ENCODE assay signal across 17 mouse cellular contexts in the genomic region with DNA sequence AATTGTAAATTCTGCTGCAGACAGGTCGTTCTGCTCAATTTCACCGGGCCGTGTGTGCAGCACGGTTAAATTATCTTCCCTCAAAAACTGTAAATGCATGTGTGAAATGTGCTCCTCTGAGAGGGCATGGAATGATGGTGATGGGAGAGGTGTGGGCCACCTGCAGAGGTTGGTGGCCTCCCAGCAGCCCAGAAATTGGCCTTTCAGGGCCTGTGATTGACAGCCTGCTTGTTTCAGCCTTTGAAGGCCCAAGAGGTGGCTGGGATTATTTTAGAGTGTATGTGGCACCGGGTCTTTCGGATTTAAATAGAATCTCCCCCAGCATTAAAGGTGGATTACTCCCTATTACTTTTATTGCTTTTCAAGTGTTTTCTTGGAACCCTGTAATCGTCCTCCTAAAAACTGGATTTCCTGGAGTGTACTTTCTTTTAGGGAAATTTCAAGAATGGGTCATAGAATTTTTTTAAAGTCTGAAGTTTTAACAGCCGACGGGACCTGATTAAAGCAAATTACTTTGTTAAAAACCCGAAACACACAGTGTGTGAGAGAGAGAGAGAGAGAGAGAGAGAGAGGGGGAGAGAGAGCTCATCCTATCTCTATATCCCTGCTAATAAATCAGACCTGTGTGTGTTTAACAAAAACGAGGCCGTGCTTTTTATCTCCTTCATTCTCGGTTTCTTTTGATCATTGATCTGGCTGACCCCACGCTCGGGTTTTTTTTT.
DNase-seq lines count a peak whose midpoint lies in the region; ATAC-seq lines count a peak whose summit lies in the region.
"Had no signal": no experiment of that assay in that cellular context is flagged by ENCODE, and none has a peak within 500 bp of the region (broad histone marks: within the 10 kb centered on the region; RNA-seq: fewer than 3 reads in every experiment).

No protein-coding gene starts in this region.

- peaks cover 7% of the 10 kb centered on the region; the same call in 1 of the 2 replicates for H3K4me1 ChIP-seq in kidney, embryonic 14.5 days (ENCODE audit: control insufficient read depth, insufficient read depth, low read length)
- no peaks in the 10 kb centered on the region for H3K4me1 ChIP-seq in embryonic facial prominence, embryonic 11.5 days (ENCODE audit: control insufficient read depth, insufficient read depth, low read length)
- peaks cover 12% of the 10 kb centered on the region for H3K4me1 ChIP-seq in hindbrain, embryonic 15.5 days (replicated peaks)
- peaks cover 10% of the 10 kb centered on the region for H3K4me1 ChIP-seq in midbrain, embryonic 15.5 days
- H3K4me1 ChIP-seq: heart, embryonic 15.5 days; intestine, embryonic 15.5 days had no signal

- no peaks in the 10 kb centered on the region for H3K27me3 ChIP-seq in kidney, embryonic 14.5 days (ENCODE audit: control insufficient read depth, insufficient read depth, low read length)
- no peaks in the 10 kb centered on the region for H3K27me3 ChIP-seq in embryonic facial prominence, embryonic 11.5 days (ENCODE audit: control insufficient read depth, insufficient read depth, low read length)
- no peaks in the 10 kb centered on the region for H3K27me3 ChIP-seq in hindbrain, embryonic 15.5 days
- no peaks in the 10 kb centered on the region for H3K27me3 ChIP-seq in midbrain, embryonic 15.5 days (replicated peaks)
- H3K27me3 ChIP-seq: embryonic facial prominence, embryonic 12.5 days; heart, embryonic 15.5 days; intestine, embryonic 15.5 days had no signal

- H3K9ac ChIP-seq in kidney, embryonic 14.5 days (ENCODE audit: low read depth, low read length) = no peak overlapping the region
- H3K9ac ChIP-seq in embryonic facial prominence, embryonic 11.5 days (replicated peaks; ENCODE audit: low read length) = no peak overlapping the region
- H3K9ac ChIP-seq in hindbrain, embryonic 15.5 days = no peak overlapping the region
- H3K9ac ChIP-seq in midbrain, embryonic 15.5 days = no peak overlapping the region
- H3K9ac ChIP-seq: embryonic facial prominence, embryonic 12.5 days; heart, embryonic 15.5 days; intestine, embryonic 15.5 days had no signal

- H3K4me2 ChIP-seq in kidney, embryonic 14.5 days (replicated peaks; ENCODE audit: low read depth, low read length) = peak overlapping the region; percentile 30
- H3K4me2 ChIP-seq in embryonic facial prominence, embryonic 11.5 days (ENCODE audit: low read depth, low read length) = no peak overlapping the region
- peak overlapping the region; percentile 22; the same call in 1 of the 2 replicates for H3K4me2 ChIP-seq in hindbrain, embryonic 15.5 days
- H3K4me2 ChIP-seq in midbrain, embryonic 15.5 days = peak overlapping the region; percentile 27; the same call in 1 of the 2 replicates
- H3K4me2 ChIP-seq: heart, embryonic 15.5 days; intestine, embryonic 15.5 days had no signal

- no peak overlapping the region for H3K4me3 ChIP-seq in kidney, embryonic 14.5 days (ENCODE audit: low read length)
- H3K4me3 ChIP-seq in embryonic facial prominence, embryonic 11.5 days (ENCODE audit: low read depth, low read length) = no peak overlapping the region
- H3K4me3 ChIP-seq in hindbrain, embryonic 15.5 days = no peak overlapping the region
- no peak overlapping the region for H3K4me3 ChIP-seq in midbrain, embryonic 15.5 days
- H3K4me3 ChIP-seq: embryonic facial prominence, embryonic 12.5 days; heart, embryonic 15.5 days; intestine, embryonic 15.5 days; layer of hippocampus, adult 2 months had no signal

- no peak for DNase-seq in kidney, postnatal 14 days
- peak; percentile 25 for DNase-seq in embryonic facial prominence, embryonic 11.5 days (ENCODE audit: low spot score)
- DNase-seq in left cerebral cortex, adult 18-20 months (ENCODE audit: low spot score in 2 of 2) = no peak
- no peak for DNase-seq in urinary bladder, postnatal 25 days (ENCODE audit: low spot score)
- DNase-seq: cerebellum, adult 18-20 months; gastrocnemius, postnatal 36 days; lung, postnatal 4 days; right cerebral cortex, postnatal 14 days; thymus, postnatal 14 days had no signal

- 17% methylated on average over 15 of the region's 15 CpGs for WGBS in kidney, embryonic 14.5 days
- 29% methylated on average over 15 of the region's 15 CpGs for WGBS in embryonic facial prominence, embryonic 11.5 days
- 22% methylated on average over 15 of the region's 15 CpGs for WGBS in hindbrain, embryonic 15.5 days
- WGBS in midbrain, embryonic 15.5 days = 19% methylated on average over 15 of the region's 15 CpGs

- H3K9me3 ChIP-seq in kidney, embryonic 14.5 days (ENCODE audit: control insufficient read depth, low read length) = no peaks in the 10 kb centered on the region
- no peaks in the 10 kb centered on the region for H3K9me3 ChIP-seq in embryonic facial prominence, embryonic 11.5 days (replicated peaks; ENCODE audit: control insufficient read depth, low read length)
- no peaks in the 10 kb centered on the region for H3K9me3 ChIP-seq in hindbrain, embryonic 15.5 days
- no peaks in the 10 kb centered on the region for H3K9me3 ChIP-seq in midbrain, embryonic 15.5 days
- H3K9me3 ChIP-seq: embryonic facial prominence, embryonic 12.5 days; heart, embryonic 15.5 days; intestine, embryonic 15.5 days had no signal

- no peaks in the 10 kb centered on the region for H3K36me3 ChIP-seq in kidney, embryonic 14.5 days (ENCODE audit: control insufficient read depth, insufficient read depth, low read length)
- H3K36me3 ChIP-seq in embryonic facial prominence, embryonic 11.5 days (replicated peaks; ENCODE audit: control insufficient read depth, insufficient read depth, low read depth, low read length) = no peaks in the 10 kb centered on the region
- H3K36me3 ChIP-seq in hindbrain, embryonic 15.5 days = no peaks in the 10 kb centered on the region
- H3K36me3 ChIP-seq in midbrain, embryonic 15.5 days (replicated peaks) = no peaks in the 10 kb centered on the region
- H3K36me3 ChIP-seq: embryonic facial prominence, embryonic 12.5 days; heart, embryonic 15.5 days; intestine, embryonic 15.5 days had no signal

- ATAC-seq in kidney, embryonic 14.5 days (ENCODE audit: low FRiP score, low TSS enrichment) = peak; percentile 68
- 0 out of 2 replicates have a peak, but pooled peaks have one; percentile 8 for ATAC-seq in embryonic facial prominence, embryonic 11.5 days (replicated peaks; ENCODE audit: insufficient number of reproducible peaks, low FRiP score, low TSS enrichment, low read depth)
- ATAC-seq in hindbrain, embryonic 15.5 days (ENCODE audit: low FRiP score, low read depth) = no peak
- peak; percentile 73 for ATAC-seq in midbrain, embryonic 15.5 days (replicated peaks)
- no peak for ATAC-seq in inflammation-experienced regulatory T-cells, adult 6 months
- ATAC-seq: intestine, embryonic 15.5 days had no signal

- H3K27ac ChIP-seq in kidney, embryonic 14.5 days (ENCODE audit: low read depth, low read length) = 0 out of 2 replicates have a peak overlapping the region, but pooled peaks have one; percentile 24
- H3K27ac ChIP-seq in embryonic facial prominence, embryonic 11.5 days (replicated peaks; ENCODE audit: low read depth, low read length) = no peak overlapping the region
- no peak overlapping the region for H3K27ac ChIP-seq in hindbrain, embryonic 15.5 days (replicated peaks)
- H3K27ac ChIP-seq in midbrain, embryonic 15.5 days = no peak overlapping the region
- H3K27ac ChIP-seq: embryonic facial prominence, embryonic 12.5 days; heart, embryonic 15.5 days; intestine, embryonic 15.5 days; layer of hippocampus, adult 2 months had no signal

Comparison
In these comparisons a context has a peak if more than half of its experiments do, and no peak if none do; other contexts are left out.
1. ATAC-seq: peak in kidney, embryonic 14.5 days (single experiment), embryonic facial prominence, embryonic 11.5 days (single experiment) and midbrain, embryonic 15.5 days (single experiment); none in hindbrain, embryonic 15.5 days (single experiment) and inflammation-experienced regulatory T-cells, adult 6 months (single experiment).